Mouse (Mus musculus) liver, adult 2 months (tissue): ENCODE measurements around the gene Ofd1. TPM values are rescaled to one million over a fixed set of nuclear protein-coding genes. Genes with fewer than 3 reads are reported as not detected.

Source experiments
- DNase-seq: peaks from one replicate; pipeline ENCODE4 v3.0.0-alpha.2; 2011; ENCODE audit warnings: low read depth, low spot score; ENCODE audit errors: extremely low read depth
- H3K27ac ChIP-seq: fragments of 200-500 bp; replicated peaks from 2 replicates; pipeline ENCODE4 v1.5.1; 2012; ENCODE audit warnings: low read depth, mild to moderate bottlenecking, control low read depth, inconsistent platforms, low read length; ENCODE audit not compliant: insufficient read depth
- H3K27me3 ChIP-seq: fragments of 200-500 bp; 2 replicates; pipeline ENCODE4 v1.6.1; 2012; ENCODE audit warnings: mild to moderate bottlenecking, moderate library complexity, low read length, inconsistent platforms; ENCODE audit not compliant: control insufficient read depth, insufficient read depth
- H3K36me3 ChIP-seq: fragments of 200-500 bp; 2 replicates; pipeline ENCODE4 v1.6.1; 2012; ENCODE audit warnings: low read length, inconsistent platforms; ENCODE audit not compliant: control insufficient read depth, insufficient read depth
- H3K4me1 ChIP-seq: fragments of 200-500 bp; 2 replicates; pipeline ENCODE4 v1.6.1; 2011; ENCODE audit warnings: low read length; ENCODE audit not compliant: control insufficient read depth, insufficient read depth
- H3K4me3 ChIP-seq: fragments of 200-500 bp; 2 replicates; pipeline ENCODE4 v1.5.1; 2011; ENCODE audit warnings: low read depth, mild to moderate bottlenecking, control low read depth, low read length, moderate library complexity; ENCODE audit not compliant: insufficient read depth
- H3K79me2 ChIP-seq: fragments of 200-500 bp; 2 replicates; pipeline ENCODE4 v1.6.1; 2012; ENCODE audit warnings: inconsistent platforms, mild to moderate bottlenecking, low read length, moderate library complexity; ENCODE audit not compliant: control insufficient read depth, insufficient read depth
- H3K9ac ChIP-seq: fragments of 200-500 bp; 2 replicates; pipeline ENCODE4 v1.6.1; 2012; ENCODE audit warnings: low read depth, mild to moderate bottlenecking, control low read depth, inconsistent platforms, low read length
- CTCF ChIP-seq: fragments of 200-500 bp; IDR thresholded peaks from 2 replicates; pipeline ENCODE4 v1.5.1; 2011; ENCODE audit warnings: low read depth, low read length, control low read depth
- POLR2A ChIP-seq: fragments of 200-500 bp; IDR thresholded peaks from 2 replicates; pipeline ENCODE4 v1.6.1; 2011; ENCODE audit warnings: low read length, control low read depth; ENCODE audit not compliant: insufficient read depth; ENCODE audit errors: extremely low read depth
- WGBS: fragments of 180-500 bp; shearing (Covaris S2); methylation state at CpG from one replicate; pipeline ENCODE4 v1.1.7; 2018; 5-methylcytosine and 5-hydroxymethylcytosine counted together
- polyA plus RNA-seq: library from polyadenylated mRNA; depleted of rRNA; stranded (reverse); fragments of >200 nt; gene quantifications from 2 replicates; pipeline ENCODE4 v1.2.3, GENCODE M21; 2012
- total RNA-seq: library from RNA; depleted of rRNA; stranded (reverse); fragments of >200 nt; gene quantifications from 2 replicates; pipeline ENCODE4 v1.2.3, GENCODE M21; 2014

Gene Ofd1
- total and polyA plus RNA-seq, 2 experiments, result 0.31 to 2.2 TPM

GRCm38 (mm10) chrX:166358955-166359354 lies 81.5 kb downstream of the Ofd1 start:
- no peak for DNase-seq
- no peak for TF ChIP-seq CTCF
- TF ChIP-seq POLR2A, result no peak
- Histone ChIP-seq H3K4me1 (no peaks in the 10 kb centered on the region), H3K4me3 (no peak overlapping the region), H3K79me2 (no peaks in the 10 kb centered on the region), H3K9ac (no peak overlapping the region), H3K27me3 (no peaks in the 10 kb centered on the region), H3K27ac (no peak overlapping the region), H3K36me3 (no peaks in the 10 kb centered on the region)
- 81% methylated on average over 2 of the region's 2 CpGs for WGBS

- WGBS, result 95% methylated on average over 3 of the region's 3 CpGs
- Histone ChIP-seq H3K9ac (no peak overlapping the region), H3K27me3 (no peaks in the 10 kb centered on the region), H3K79me2 (no peaks in the 10 kb centered on the region), H3K36me3 (no peaks in the 10 kb centered on the region), H3K4me3 (no peak overlapping the region), H3K27ac (no peak overlapping the region), H3K4me1 (no peaks in the 10 kb centered on the region)
- TF ChIP-seq POLR2A (no peak), CTCF (no peak)
- DNase-seq, result no peak
Measured at GRCm38 (mm10) chrX:166356276-166356675, 84.2 kb downstream of the Ofd1 start.

GRCm38 (mm10) chrX:166354913-166355312 lies 85.6 kb downstream of the Ofd1 start:
- 78% methylated on average over 1 of the region's 1 CpGs for WGBS
- H3K36me3 ChIP-seq, result no peaks in the 10 kb centered on the region

GRCm38 (mm10) chrX:166353412-166353811 lies 87.1 kb downstream of the Ofd1 start:
- H3K36me3 ChIP-seq, result no peaks in the 10 kb centered on the region
- no peaks in the 10 kb centered on the region for H3K4me1 ChIP-seq
- H3K9ac ChIP-seq, result no peak overlapping the region
- H3K27me3 ChIP-seq, result no peaks in the 10 kb centered on the region
- no peak overlapping the region for H3K4me3 ChIP-seq
- no peak for DNase-seq
- no peak overlapping the region for H3K27ac ChIP-seq
- 42% methylated on average over 2 of the region's 2 CpGs for WGBS
- TF ChIP-seq POLR2A, result no peak
- no peak for TF ChIP-seq CTCF
- H3K79me2 ChIP-seq, result no peaks in the 10 kb centered on the region

More at GRCm38 (mm10) chrX:166354913-166355312, 85.6 kb downstream of the Ofd1 start:
- Histone ChIP-seq H3K27me3 (no peaks in the 10 kb centered on the region), H3K27ac (no peak overlapping the region), H3K9ac (no peak overlapping the region), H3K4me3 (no peak overlapping the region), H3K4me1 (no peaks in the 10 kb centered on the region), H3K79me2 (no peaks in the 10 kb centered on the region)
- no peak for TF ChIP-seq CTCF
- TF ChIP-seq POLR2A, result no peak
- no peak for DNase-seq

- H3K4me3 ChIP-seq, result no peak overlapping the region
- WGBS, result 9% methylated on average over 6 of the region's 6 CpGs
- peak; percentile 32 for DNase-seq
Measured at GRCm38 (mm10) chrX:166351790-166352189, 88.7 kb downstream of the Ofd1 start.

GRCm38 (mm10) chrX:166348634-166349033 lies 91.9 kb downstream of the Ofd1 start:
- H3K9ac ChIP-seq, result no peak overlapping the region
- H3K27me3 ChIP-seq, result no peaks in the 10 kb centered on the region
- no peak for TF ChIP-seq POLR2A
- TF ChIP-seq CTCF, result no peak

More at GRCm38 (mm10) chrX:166351790-166352189, 88.7 kb downstream of the Ofd1 start:
- H3K27me3 ChIP-seq, result no peaks in the 10 kb centered on the region
- H3K9ac ChIP-seq, result no peak overlapping the region
- TF ChIP-seq CTCF, result peak; percentile 61
- no peak for TF ChIP-seq POLR2A
- H3K4me1 ChIP-seq, result no peaks in the 10 kb centered on the region
- no peak overlapping the region for H3K27ac ChIP-seq
- H3K36me3 ChIP-seq, result no peaks in the 10 kb centered on the region
- H3K79me2 ChIP-seq, result no peaks in the 10 kb centered on the region

More at GRCm38 (mm10) chrX:166348634-166349033, 91.9 kb downstream of the Ofd1 start:
- Histone ChIP-seq H3K79me2 (no peaks in the 10 kb centered on the region), H3K4me1 (no peaks in the 10 kb centered on the region), H3K36me3 (no peaks in the 10 kb centered on the region), H3K27ac (no peak overlapping the region), H3K4me3 (no peak overlapping the region)
- DNase-seq, result no peak
- 84% methylated on average over 4 of the region's 4 CpGs for WGBS
